9 mouse cellular contexts compared by ENCODE assay signal in genomic region chr13:42822545-42822944, GRCm38 (mm10).
DNase-seq lines count a peak whose midpoint lies in the region; ATAC-seq and TF ChIP-seq lines count a peak whose summit lies in the region.
"Had no signal": no experiment of that assay in that cellular context is flagged by ENCODE, and none has a peak within 500 bp of the region (broad histone marks: within the 10 kb centered on the region; RNA-seq: fewer than 3 reads in every experiment).

No protein-coding gene starts in this region.

- peak; percentile 69 to 78 (median 76) for TF ChIP-seq CTCF in MEL (IDR thresholded peaks at IDR 0.05 in 2 of 3, conservative IDR thresholded peaks at IDR 0.05 in 1 of 3; ENCODE audit: control insufficient read depth in 1 of 3, insufficient read depth in 1 of 3, low read depth in 2 of 3, low read length in 3 of 3, poor library complexity in 1 of 3, severe bottlenecking in 1 of 3)

- no peaks in the 10 kb centered on the region for H3K27me3 ChIP-seq in MEL (ENCODE audit: control insufficient read depth in 1 of 2, insufficient read depth in 2 of 2, low read length in 2 of 2)
- H3K27me3 ChIP-seq in forebrain, embryonic 15.5 days, result no peaks in the 10 kb centered on the region
- H3K27me3 ChIP-seq: heart, embryonic 15.5 days had no signal

- H3K4me3 ChIP-seq in MEL (ENCODE audit: control insufficient read depth in 1 of 2, insufficient read depth in 1 of 2, low read depth in 2 of 2, low read length in 2 of 2), result no peak overlapping the region
- H3K4me3 ChIP-seq in forebrain, embryonic 15.5 days, result no peak overlapping the region
- H3K4me3 ChIP-seq: heart, embryonic 15.5 days had no signal

- H3K36me3 ChIP-seq in MEL (ENCODE audit: control insufficient read depth in 1 of 2, insufficient read depth in 2 of 2, low read length in 2 of 2), result no peaks in the 10 kb centered on the region
- no peaks in the 10 kb centered on the region for H3K36me3 ChIP-seq in forebrain, embryonic 15.5 days
- H3K36me3 ChIP-seq: heart, embryonic 15.5 days had no signal

- DNase-seq in MEL (ENCODE audit: low read depth, low spot score), result peak; percentile 43
- peak; percentile 26 for DNase-seq in c-Kit-positive CD71-positive TER-119-positive erythroid progenitor cells, embryonic 14.5 days (ENCODE audit: low spot score)
- peak; percentile 71 to 86 for DNase-seq in layer of hippocampus, adult 8-10 months (ENCODE audit: low spot score in 2 of 2)
- peak; percentile 64 to 83 for DNase-seq in lung, postnatal 4 days
- peak; percentile 66 for DNase-seq in retina, postnatal 7 days (ENCODE audit: low read depth, low spot score)
- DNase-seq in urinary bladder, adult 18-20 months (ENCODE audit: low spot score in 2 of 2), result peak; percentile 55 to 83

- H3K9ac ChIP-seq in MEL (ENCODE audit: control insufficient read depth, low read depth, low read length, poor library complexity, severe bottlenecking), result no peak overlapping the region
- no peak overlapping the region for H3K9ac ChIP-seq in forebrain, embryonic 15.5 days (replicated peaks)
- H3K9ac ChIP-seq: heart, embryonic 15.5 days had no signal

- no peaks in the 10 kb centered on the region for H3K9me3 ChIP-seq in MEL (replicated peaks; ENCODE audit: insufficient read depth, low read length)
- H3K9me3 ChIP-seq in forebrain, embryonic 15.5 days, result no peaks in the 10 kb centered on the region
- H3K9me3 ChIP-seq: heart, embryonic 15.5 days had no signal

- TF ChIP-seq EP300 in MEL (IDR thresholded peaks at IDR 0.05; ENCODE audit: low read depth in 1 of 2, low read length in 2 of 2), result no peak

- TF ChIP-seq POLR2A in MEL (IDR thresholded peaks at IDR 0.05; ENCODE audit: control insufficient read depth in 1 of 2, insufficient read depth in 1 of 2, low read depth in 1 of 2, low read length in 2 of 2, poor library complexity in 1 of 2), result no peak

- peak; percentile 68 for TF ChIP-seq RAD21 in MEL (IDR thresholded peaks at IDR 0.05; ENCODE audit: low read depth, low read length)

- H3K4me2 ChIP-seq in forebrain, embryonic 15.5 days (replicated peaks), result no peak overlapping the region
- H3K4me2 ChIP-seq: heart, embryonic 15.5 days had no signal

- 20% methylated on average over 10 of the region's 10 CpGs for WGBS in forebrain, embryonic 15.5 days

- no peak overlapping the region for H3K27ac ChIP-seq in MEL (ENCODE audit: control insufficient read depth, low read depth, low read length)
- H3K27ac ChIP-seq in forebrain, embryonic 15.5 days (replicated peaks), result no peak overlapping the region
- H3K27ac ChIP-seq: heart, embryonic 15.5 days had no signal

- ATAC-seq in forebrain, embryonic 15.5 days (replicated peaks), result peak; percentile 75
- ATAC-seq in hematopoietic stem cell, adult 5-6 weeks (replicated peaks in 1 of 2; ENCODE audit: insufficient read depth in 1 of 2, low FRiP score in 2 of 2, low TSS enrichment in 1 of 2, low read depth in 1 of 2, poor library complexity in 2 of 2, severe bottlenecking in 2 of 2), result peak; percentile 53 to 56; a peak in 2 of 4 replicates

- H3K4me1 ChIP-seq in MEL (ENCODE audit: control insufficient read depth in 1 of 2, insufficient read depth in 2 of 2, low read length in 2 of 2), result no peaks in the 10 kb centered on the region
- peaks cover 13% of the 10 kb centered on the region for H3K4me1 ChIP-seq in forebrain, embryonic 15.5 days

- H3K79me2 ChIP-seq in MEL (ENCODE audit: control insufficient read depth, insufficient read depth, low read length, poor library complexity), result no peaks in the 10 kb centered on the region; the same call in 1 of the 2 replicates

TF ChIP-seq in MEL, 35 proteins besides CTCF, POLR2A, EP300 and RAD21:
- TF ChIP-seq SMC3 (IDR thresholded peaks at IDR 0.05; ENCODE audit: low read depth, low read length) (peak; percentile 62), ELF1 (IDR thresholded peaks at IDR 0.05; ENCODE audit: low read depth, low read length) (no peak), ZC3H11A (IDR thresholded peaks at IDR 0.05; ENCODE audit: low read depth, low read length) (peak; percentile 41; the same call in 1 of the 2 replicates)

Comparison
In these comparisons a context has a peak if more than half of its experiments do, and no peak if none do; other contexts are left out.
1. DNase-seq: peak in every context shown above with its lines; median percentile 78 in layer of hippocampus, adult 8-10 months; 74 in lung, postnatal 4 days; 69 in urinary bladder, adult 18-20 months; 66 in retina, postnatal 7 days; 43 in MEL; 26 in c-Kit-positive CD71-positive TER-119-positive erythroid progenitor cells, embryonic 14.5 days.